Mouse (Mus musculus): Measurements from ENCODE around the gene Zfpm1.

Zfpm1 gene

DNA sequence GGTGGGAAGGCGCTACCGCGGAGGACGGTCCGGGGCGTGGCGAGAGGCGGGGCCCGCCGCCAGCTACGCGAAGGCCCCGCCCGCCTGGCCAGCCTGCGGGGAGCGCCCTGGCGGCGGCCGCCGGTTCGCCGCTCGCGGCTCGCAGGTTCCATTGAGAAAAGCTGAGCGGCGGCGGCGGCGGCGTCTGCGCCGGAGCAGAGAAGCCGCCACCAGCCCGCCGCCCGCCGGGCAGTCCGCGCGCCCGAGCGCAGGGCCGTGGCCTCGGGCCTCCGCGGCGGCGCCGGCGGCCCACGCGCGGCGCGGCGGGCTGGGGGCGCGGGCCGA lies at the start of gene Zfpm1:
Zfpm1 (plus strand) TSS at position 107 of the 324 bp plus-strand sequence.
- DNase-seq (ENCODE audit: extremely low read depth, low read depth, low spot score), result no peak

- no peak for DNase-seq (ENCODE audit: extremely low read depth, low read depth, low spot score)
These were observed 47.9 kb upstream of the Zfpm1 start for GRCm38 (mm10) chr8:122234055-122234454.

- no peak for DNase-seq (ENCODE audit: extremely low read depth, low read depth, low spot score)
These were observed 45.4 kb upstream of the Zfpm1 start for GRCm38 (mm10) chr8:122236521-122236920.

- no peak for DNase-seq (ENCODE audit: extremely low read depth, low read depth, low spot score)
These were observed 43.7 kb upstream of the Zfpm1 start for GRCm38 (mm10) chr8:122238225-122238624.

- DNase-seq (ENCODE audit: extremely low read depth, low read depth, low spot score), result no peak
These were observed 43.2 kb upstream of the Zfpm1 start for GRCm38 (mm10) chr8:122238731-122239130.

DNA sequence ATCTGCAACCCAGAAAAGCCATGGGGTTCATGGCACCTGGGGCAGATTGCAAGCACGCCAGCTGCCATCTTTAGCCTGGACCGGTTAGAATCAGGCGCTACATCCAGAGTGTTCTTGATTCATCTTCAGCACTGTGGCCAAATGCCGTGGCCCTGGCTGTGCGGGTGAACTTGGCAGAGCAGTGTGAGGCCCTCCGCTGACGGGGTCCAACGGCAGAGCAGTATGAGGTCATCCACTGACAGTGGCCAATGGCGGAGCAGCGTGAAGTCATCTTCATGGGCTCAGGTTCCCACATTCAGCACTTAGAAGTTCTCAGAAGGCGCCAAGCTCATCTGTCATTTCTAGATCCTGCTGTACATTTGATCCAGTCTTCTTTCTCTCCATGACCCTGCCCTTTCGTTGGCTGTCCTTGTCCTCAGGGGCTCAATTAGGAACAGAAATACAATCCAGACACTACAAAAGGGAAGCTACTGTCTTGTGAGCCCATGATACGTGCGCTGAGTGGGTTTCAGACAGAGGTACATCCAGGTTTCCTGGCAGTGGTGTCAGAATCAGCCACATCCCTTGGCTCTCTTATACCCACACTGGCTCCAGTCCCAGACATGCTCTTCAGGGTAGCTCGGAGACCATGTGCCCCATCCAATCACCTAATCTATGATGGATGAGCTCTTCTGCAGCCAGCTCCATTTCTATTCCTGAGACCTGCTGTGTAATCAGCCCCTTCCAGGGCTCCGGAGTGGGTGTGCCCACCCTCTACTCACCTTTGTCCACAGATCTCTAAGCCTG lies 41.5 kb upstream of the Zfpm1 start:
- no peak for DNase-seq (ENCODE audit: extremely low read depth, low read depth, low spot score)

DNA sequence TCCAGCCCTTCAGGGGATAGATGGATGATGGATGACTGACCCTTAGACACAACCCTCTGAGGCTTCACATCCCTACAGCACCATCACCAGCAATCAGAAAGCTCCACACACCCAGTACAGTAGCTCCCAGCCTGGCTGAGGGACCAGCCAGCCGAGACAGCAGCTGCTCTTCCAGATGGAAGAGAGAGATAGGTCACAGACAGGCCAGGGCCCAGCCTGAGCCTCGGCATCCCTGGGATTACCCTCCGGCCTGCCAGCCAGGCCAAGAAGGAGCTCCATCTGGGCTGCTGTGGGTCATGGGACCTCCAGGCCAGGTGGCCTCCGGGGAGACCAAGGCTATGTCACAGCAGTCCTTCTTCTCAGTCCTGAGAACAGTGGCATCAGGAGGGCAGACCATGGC lies 38.6 kb upstream of the Zfpm1 start:
- DNase-seq (ENCODE audit: extremely low read depth, low read depth, low spot score), result no peak

GRCm38 (mm10) chr8:122245161-122245560 lies 36.8 kb upstream of the Zfpm1 start:
- DNase-seq (ENCODE audit: extremely low read depth, low read depth, low spot score), result no peak

DNA sequence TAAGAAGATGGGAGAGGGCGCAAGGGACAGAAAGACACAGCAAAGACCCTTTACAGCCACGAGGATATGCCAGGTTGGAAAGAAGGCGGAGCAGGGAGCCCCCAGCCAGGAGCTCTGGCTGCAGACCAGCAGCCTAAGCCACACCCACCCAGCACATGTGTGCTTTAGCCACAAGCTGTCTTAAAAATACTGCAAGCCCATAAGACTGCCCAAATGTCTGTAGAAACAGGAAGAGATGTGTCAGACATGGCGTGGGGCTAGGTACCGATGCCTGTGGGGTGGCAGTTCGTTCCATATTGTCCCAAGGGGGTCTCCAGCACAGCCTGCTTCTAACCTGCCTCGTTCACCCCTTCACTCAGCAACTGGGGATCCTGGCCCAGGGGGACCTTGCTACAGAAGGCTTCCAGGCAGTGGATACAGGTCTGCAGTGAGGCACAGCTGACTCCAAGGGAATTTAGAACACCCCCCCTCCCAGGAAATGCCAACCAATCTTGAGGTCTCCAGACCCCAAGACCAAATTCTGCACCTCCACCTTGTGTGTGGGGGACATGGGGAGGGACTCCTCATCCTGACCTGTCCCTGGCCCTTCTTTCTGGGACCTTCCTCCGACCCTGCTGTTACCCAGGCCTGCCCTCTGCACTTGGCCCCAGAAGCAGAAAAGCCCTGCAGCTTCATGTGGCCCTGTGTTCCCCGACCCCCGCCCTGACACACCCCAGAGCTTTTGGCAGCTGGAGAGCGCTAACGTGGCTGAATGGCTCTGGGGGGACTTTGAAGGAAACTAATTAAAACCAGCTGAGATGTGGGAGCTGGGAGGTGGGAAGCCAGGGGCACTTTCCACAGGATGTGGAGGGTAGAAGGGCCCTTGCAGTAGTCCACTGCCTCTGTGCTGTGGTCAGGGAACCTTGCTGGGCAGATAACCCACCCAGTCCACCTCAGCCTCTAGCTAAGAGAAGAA lies 35.4 kb upstream of the Zfpm1 start:
- DNase-seq (ENCODE audit: extremely low read depth, low read depth, low spot score), result no peak

DNA sequence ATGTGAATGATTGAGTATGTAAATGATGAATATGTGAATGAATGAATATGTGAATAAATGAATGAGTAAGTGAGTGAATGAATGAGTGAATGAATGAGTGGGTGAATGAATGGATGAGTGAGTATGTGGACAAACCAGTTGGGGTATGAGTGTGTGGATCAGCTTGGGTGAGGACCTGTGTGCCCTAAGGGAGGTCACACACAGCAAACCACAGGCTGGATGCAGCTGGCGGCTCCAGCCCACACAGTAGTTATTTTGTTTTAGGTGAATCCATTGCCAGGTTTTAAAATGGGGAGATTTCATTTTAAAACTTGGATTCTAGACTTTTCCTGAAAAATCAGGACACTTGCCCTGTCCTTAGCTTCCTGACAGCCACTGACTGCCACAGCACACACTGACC lies 30.2 kb upstream of the Zfpm1 start:
- no peak for DNase-seq (ENCODE audit: extremely low read depth, low read depth, low spot score)

DNA sequence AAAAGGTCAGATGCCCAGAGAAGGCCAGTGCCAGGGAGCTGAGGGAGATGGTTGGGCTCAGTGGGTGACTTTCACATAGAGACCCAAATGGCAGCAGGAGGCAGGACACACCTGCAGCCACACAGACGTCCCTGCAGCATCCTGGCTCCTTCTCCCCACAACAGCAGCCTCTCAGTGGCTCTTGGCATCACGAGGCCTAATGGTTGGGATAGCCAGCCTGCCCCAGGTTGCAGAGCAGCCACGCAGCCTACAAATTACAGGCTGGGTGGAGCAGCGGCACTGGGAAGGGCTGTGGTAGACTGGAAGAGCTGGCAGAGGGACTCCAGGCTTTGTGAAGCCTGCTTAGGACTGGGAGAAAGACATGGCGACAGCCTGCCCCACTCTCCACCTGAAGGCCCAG lies 29.6 kb upstream of the Zfpm1 start:
- no peak for DNase-seq (ENCODE audit: extremely low read depth, low read depth, low spot score)

- no peak for DNase-seq (ENCODE audit: extremely low read depth, low read depth, low spot score)
These were observed 22.6 kb upstream of the Zfpm1 start for GRCm38 (mm10) chr8:122259351-122259750.

DNA sequence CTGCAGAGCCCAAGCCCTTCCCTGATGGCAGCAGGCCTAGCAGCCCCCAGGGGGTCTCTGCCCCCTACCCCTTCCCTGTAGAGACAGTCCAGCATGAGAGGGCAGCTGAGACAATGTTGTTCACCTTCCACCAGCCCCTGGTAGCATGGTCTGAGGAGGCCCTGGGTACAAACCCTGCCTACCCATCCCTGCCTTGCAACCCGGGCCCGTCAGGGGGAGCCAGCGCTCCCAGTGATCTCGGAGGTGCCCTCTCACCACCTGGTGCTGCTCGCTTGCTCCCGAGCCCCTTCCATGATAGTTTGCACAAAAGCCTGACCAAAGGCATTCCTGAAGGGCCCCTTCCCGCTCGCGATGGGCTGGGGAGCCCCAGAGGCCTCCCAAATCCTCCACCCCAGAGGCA lies 21.2 kb upstream of the Zfpm1 start:
- no peak for DNase-seq (ENCODE audit: extremely low read depth, low read depth, low spot score)

- DNase-seq (ENCODE audit: extremely low read depth, low read depth, low spot score), result no peak
These were observed 19.1 kb upstream of the Zfpm1 start for GRCm38 (mm10) chr8:122262835-122263234.

- DNase-seq (ENCODE audit: extremely low read depth, low read depth, low spot score), result no peak
These were observed 17.7 kb upstream of the Zfpm1 start for GRCm38 (mm10) chr8:122264243-122264642.

DNA sequence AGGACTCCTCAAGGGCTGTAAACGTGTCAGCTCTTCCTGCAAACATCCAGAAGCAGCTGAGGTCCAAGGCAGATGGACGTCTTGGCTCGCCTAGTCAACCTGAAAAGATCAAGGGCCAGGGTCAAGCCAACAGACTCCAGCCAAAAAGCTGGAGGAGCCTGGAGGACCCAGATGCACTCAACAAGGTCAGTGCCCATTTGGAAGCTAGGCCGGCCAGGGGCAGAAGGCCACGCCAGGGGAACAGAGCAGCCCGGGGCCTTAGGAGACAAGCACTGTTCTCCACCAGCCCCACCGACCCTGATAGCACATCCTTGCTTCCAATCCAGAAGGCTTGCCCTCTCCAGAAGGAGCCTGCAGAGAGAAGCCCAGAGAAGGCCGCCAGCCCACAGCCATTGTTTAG lies 16.4 kb upstream of the Zfpm1 start:
- DNase-seq (ENCODE audit: extremely low read depth, low read depth, low spot score), result no peak

- DNase-seq (ENCODE audit: extremely low read depth, low read depth, low spot score), result no peak
These were observed 15.1 kb upstream of the Zfpm1 start for GRCm38 (mm10) chr8:122266867-122267266.

- DNase-seq (ENCODE audit: extremely low read depth, low read depth, low spot score), result no peak
These were observed 13.1 kb upstream of the Zfpm1 start for GRCm38 (mm10) chr8:122268861-122269260.

GRCm38 (mm10) chr8:122269404-122269803 lies 12.5 kb upstream of the Zfpm1 start:
- DNase-seq (ENCODE audit: extremely low read depth, low read depth, low spot score), result no peak

DNA sequence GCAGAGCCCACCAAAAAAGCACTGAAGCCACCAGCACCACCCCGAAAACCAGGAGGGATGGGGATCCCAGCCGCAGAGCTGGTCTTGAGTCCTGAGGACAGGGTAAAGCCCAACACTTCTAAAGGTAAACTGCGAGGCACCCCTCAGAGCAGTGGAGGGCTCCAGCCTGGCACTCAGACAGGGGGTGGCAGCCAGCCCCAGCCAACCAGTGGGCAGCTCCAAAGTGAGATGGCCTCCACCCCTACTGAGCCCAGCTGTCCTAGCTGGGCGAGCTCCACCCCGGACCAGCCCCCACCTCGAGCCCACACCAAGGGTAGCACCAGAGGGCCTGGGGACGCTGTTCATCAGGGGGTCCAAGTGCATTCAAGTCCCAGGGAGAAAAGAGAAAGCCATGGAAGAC lies 11.4 kb upstream of the Zfpm1 start:
- no peak for DNase-seq (ENCODE audit: extremely low read depth, low read depth, low spot score)

- DNase-seq (ENCODE audit: extremely low read depth, low read depth, low spot score), result no peak
These were observed 8.8 kb upstream of the Zfpm1 start for GRCm38 (mm10) chr8:122273152-122273551.

- DNase-seq (ENCODE audit: extremely low read depth, low read depth, low spot score), result no peak
These were observed 8.1 kb upstream of the Zfpm1 start for GRCm38 (mm10) chr8:122273826-122274225.

Measured in fat pad, adult 2 months (tissue).